Mouse (Mus musculus) liver, embryonic 14.5 days (tissue): Measurements from ENCODE around the gene Snhg11. TPM values are rescaled to one million over a fixed set of nuclear protein-coding genes. Genes with fewer than 3 reads are reported as not detected.

ENCODE experiments used
- ATAC-seq: fragments of 200-750 bp; cut with Nextera tagmentation; 2 replicates; pipeline ENCODE4 v1.8.0; 2017; ENCODE audit warnings: moderate number of reproducible peaks, mild to moderate bottlenecking, moderate library complexity; ENCODE audit not compliant: insufficient read depth
- DNase-seq, 3 experiments: peaks; one replicate each; pipeline ENCODE4 v3.0.0-alpha.2; 2012 to 2013; ENCODE audit warnings: low read depth in 3 of 3, low spot score in 3 of 3
- H3K27ac ChIP-seq: fragments of 300-500 bp; sonication (generic); 2 replicates; pipeline ENCODE4 v1.5.1; 2014; ENCODE audit warnings: moderate library complexity, mild to moderate bottlenecking, control low read depth, inconsistent platforms
- H3K27me3 ChIP-seq: fragments of 300-500 bp; sonication (generic); 2 replicates; pipeline ENCODE4 v1.6.1; 2014; ENCODE audit warnings: mild to moderate bottlenecking, low read length, moderate library complexity; ENCODE audit not compliant: control insufficient read depth, insufficient read depth
- H3K36me3 ChIP-seq: fragments of 300-500 bp; sonication (generic); replicated peaks from 2 replicates; pipeline ENCODE4 v1.6.1; 2014; ENCODE audit warnings: low read depth; ENCODE audit not compliant: control insufficient read depth, insufficient read depth
- H3K4me1 ChIP-seq, 2 experiments: fragments of 200-500 bp in 1 of 2; fragments of 300-500 bp in 1 of 2; sonication (generic) in 1 of 2; replicated peaks; 2 replicates each; pipeline ENCODE4 v1.6.1; 2012 to 2014; ENCODE audit warnings: antibody characterized with exemption in 1 of 2, inconsistent platforms in 1 of 2, low read length in 1 of 2; ENCODE audit not compliant: control insufficient read depth in 2 of 2, insufficient read depth in 2 of 2
- H3K4me2 ChIP-seq: fragments of 300-500 bp; sonication (generic); 2 replicates; pipeline ENCODE4 v1.6.1; 2014; ENCODE audit warnings: low read depth, mild to moderate bottlenecking, control low read depth, moderate library complexity
- H3K4me3 ChIP-seq, 2 experiments: fragments of 200-500 bp in 1 of 2; fragments of 300-500 bp in 1 of 2; sonication (generic) in 1 of 2; 2 replicates each; pipeline ENCODE4 v1.5.1; 2012 to 2014; ENCODE audit warnings: low read depth in 2 of 2, low read length in 2 of 2, mild to moderate bottlenecking in 2 of 2, control low read depth in 1 of 2, inconsistent platforms in 1 of 2, moderate library complexity in 1 of 2; ENCODE audit not compliant: insufficient read depth in 1 of 2
- H3K9ac ChIP-seq: fragments of 300-500 bp; sonication (generic); replicated peaks from 2 replicates; pipeline ENCODE4 v1.6.1; 2014; ENCODE audit warnings: mild to moderate bottlenecking, control low read depth, moderate library complexity
- H3K9me3 ChIP-seq: fragments of 300-500 bp; sonication (generic); 2 replicates; pipeline ENCODE4 v1.6.1; 2016; ENCODE audit warnings: low read length, mixed read lengths; ENCODE audit not compliant: control insufficient read depth
- CTCF ChIP-seq: IDR thresholded peaks from 2 replicates; pipeline ENCODE4 v1.5.1; 2016; ENCODE audit warnings: antibody characterized with exemption, low read depth, control low read depth
- EP300 ChIP-seq: IDR thresholded peaks from 2 replicates; pipeline ENCODE4 v1.6.1; 2016; ENCODE audit warnings: antibody characterized with exemption, low read depth
- WGBS: fragments of 180-500 bp; shearing (Covaris S2); extraction: QIAGEN DNeasy Blood & Tissue Kit; methylation state at CpG from one replicate; pipeline ENCODE4 v1.1.7; 2014; ENCODE audit not compliant: insufficient replicate concordance; 5-methylcytosine and 5-hydroxymethylcytosine counted together
- polyA plus RNA-seq, 2 experiments: library from polyadenylated mRNA; depleted of rRNA in 1 of 2; stranded (reverse) in 1 of 2; unstranded in 1 of 2; fragments of >200 nt; fragmentation: Nextera tagmentation in 1 of 2; extraction: Ambion mirVana in 1 of 2; gene quantifications; 2 replicates each; pipeline versions ENCODE4 v1.2.1 to v1.2.3; 2012 to 2014

Snhg11 gene
- polyA plus RNA-seq, 2 experiments: 0.42 to 2.0 TPM

GRCm38 (mm10) chr2:158410022-158411014, 34.9 kb downstream of the Snhg11 start:
- no peaks in the 10 kb centered on the region for H3K9me3 ChIP-seq
- DNase-seq (no peak), ATAC-seq (peak; percentile 83)
- no peaks in the 10 kb centered on the region for H3K27me3 ChIP-seq
- peak overlapping the region; percentile 97 for H3K4me2 ChIP-seq
- peak overlapping the region; percentile 67 for H3K27ac ChIP-seq
- no peaks in the 10 kb centered on the region for H3K36me3 ChIP-seq
- TF ChIP-seq EP300: no peak
- 0 out of 2 replicates have a peak, but pooled peaks have one; percentile 11 for TF ChIP-seq CTCF
- H3K4me3 ChIP-seq: peak overlapping the region; percentile 84 to 99
- H3K9ac ChIP-seq: peak overlapping the region; percentile 97
- peaks cover 23 to 29% of the 10 kb centered on the region in 2 experiments for H3K4me1 ChIP-seq
- WGBS: 2% methylated on average over 61 of the region's 67 CpGs

- DNase-seq: no peak
- no peak for TF ChIP-seq EP300
- no peak for TF ChIP-seq CTCF
- Histone ChIP-seq H3K27me3 (no peaks in the 10 kb centered on the region), H3K4me1 (peaks cover 23 to 30% of the 10 kb centered on the region in 2 experiments), H3K27ac (no peak overlapping the region), H3K9ac (no peak overlapping the region; the same call in 1 of the 2 replicates), H3K36me3 (no peaks in the 10 kb centered on the region), H3K4me3 (no peak overlapping the region), H3K4me2 (peak overlapping the region; percentile 34), H3K9me3 (no peaks in the 10 kb centered on the region)
- no peak for ATAC-seq
- WGBS: 29% methylated on average over 2 of the region's 2 CpGs
These were observed 37.8 kb downstream of the Snhg11 start for GRCm38 (mm10) chr2:158413240-158413639.

GRCm38 (mm10) chr2:158415826-158416225, 40.4 kb downstream of the Snhg11 start:
- peaks cover 17 to 22% of the 10 kb centered on the region in 2 experiments for H3K4me1 ChIP-seq
- DNase-seq (no peak), ATAC-seq (no peak)
- H3K27ac ChIP-seq: no peak overlapping the region
- H3K36me3 ChIP-seq: no peaks in the 10 kb centered on the region
- 24% methylated on average over 1 of the region's 1 CpGs for WGBS
- no peaks in the 10 kb centered on the region for H3K9me3 ChIP-seq
- no peak overlapping the region for H3K4me3 ChIP-seq
- H3K4me2 ChIP-seq: no peak overlapping the region
- H3K27me3 ChIP-seq: no peaks in the 10 kb centered on the region
- H3K9ac ChIP-seq: no peak overlapping the region
- TF ChIP-seq EP300 (no peak), CTCF (no peak)

GRCm38 (mm10) chr2:158418663-158419062, 43.2 kb downstream of the Snhg11 start:
- Histone ChIP-seq H3K27ac (no peak overlapping the region), H3K4me2 (no peak overlapping the region), H3K27me3 (no peaks in the 10 kb centered on the region), H3K4me3 (no peak overlapping the region), H3K36me3 (no peaks in the 10 kb centered on the region), H3K4me1 (peaks cover 6 to 8% of the 10 kb centered on the region in 2 experiments), H3K9ac (no peak overlapping the region), H3K9me3 (no peaks in the 10 kb centered on the region)
- 74% methylated on average over 1 of the region's 1 CpGs for WGBS
- ATAC-seq (no peak), DNase-seq (no peak)
- TF ChIP-seq CTCF (no peak), EP300 (no peak)

Other genes with a start within 250 kb of the Snhg11 start
- gene Tgm2, start 229.2 kb upstream of the Snhg11 start, polyA plus RNA-seq (2012; rRNA removed): 41.9 and 44.6 TPM in 2 replicates
- gene Tgm2, start 229.2 kb upstream of the Snhg11 start, polyA plus RNA-seq (2014; fragmentation: Nextera tagmentation; extraction: Ambion mirVana): 34.6 and 37.7 TPM in 2 replicates
- gene D630003M21Rik, start 146.4 kb upstream of the Snhg11 start, polyA plus RNA-seq (2012; rRNA removed): 0.33 and 0.34 TPM in 2 replicates
- 0.24 and 0.52 TPM in 2 replicates for gene D630003M21Rik, start 146.4 kb upstream of the Snhg11 start, polyA plus RNA-seq (2014; fragmentation: Nextera tagmentation; extraction: Ambion mirVana)
- not detected in 2 replicates for gene Bpi, start 117.5 kb upstream of the Snhg11 start, polyA plus RNA-seq (2012; rRNA removed)
- gene Bpi, start 117.5 kb upstream of the Snhg11 start, polyA plus RNA-seq (2014; fragmentation: Nextera tagmentation; extraction: Ambion mirVana): not detected in 2 replicates
- gene Lbp, start 69.1 kb upstream of the Snhg11 start, polyA plus RNA-seq (2012; rRNA removed): 22.9 and 26.4 TPM in 2 replicates
- 31.6 and 33.5 TPM in 2 replicates for gene Lbp, start 69.1 kb upstream of the Snhg11 start, polyA plus RNA-seq (2014; fragmentation: Nextera tagmentation; extraction: Ambion mirVana)
- gene Ralgapb, start 34.2 kb downstream of the Snhg11 start, polyA plus RNA-seq (2012; rRNA removed): 3.4 and 4.7 TPM in 2 replicates
- 5.5 and 5.6 TPM in 2 replicates for gene Ralgapb, start 34.2 kb downstream of the Snhg11 start, polyA plus RNA-seq (2014; fragmentation: Nextera tagmentation; extraction: Ambion mirVana)
- gene Adig, start 127.0 kb downstream of the Snhg11 start, polyA plus RNA-seq (2012; rRNA removed): 0.22 TPM in 1 of 2 replicates, not detected in the other
- gene Adig, start 127.0 kb downstream of the Snhg11 start, polyA plus RNA-seq (2014; fragmentation: Nextera tagmentation; extraction: Ambion mirVana): not detected in 2 replicates
- gene Arhgap40, start 137.2 kb downstream of the Snhg11 start, polyA plus RNA-seq (2012; rRNA removed): 0.03 TPM in 1 of 2 replicates, not detected in the other
- not detected in 2 replicates for gene Arhgap40, start 137.2 kb downstream of the Snhg11 start, polyA plus RNA-seq (2014; fragmentation: Nextera tagmentation; extraction: Ambion mirVana)
- gene Slc32a1, start 235.1 kb downstream of the Snhg11 start, polyA plus RNA-seq (2012; rRNA removed): 0.01 and 0.05 TPM in 2 replicates
- not detected in 2 replicates for gene Slc32a1, start 235.1 kb downstream of the Snhg11 start, polyA plus RNA-seq (2014; fragmentation: Nextera tagmentation; extraction: Ambion mirVana)
- 2.9 and 3.6 TPM in 2 replicates for gene Actr5, start 249.2 kb downstream of the Snhg11 start, polyA plus RNA-seq (2012; rRNA removed)
- gene Actr5, start 249.2 kb downstream of the Snhg11 start, polyA plus RNA-seq (2014; fragmentation: Nextera tagmentation; extraction: Ambion mirVana): 4.9 and 5.9 TPM in 2 replicates